Comparison of ENCODE assay signal across 13 mouse cellular contexts in the genomic region with DNA sequence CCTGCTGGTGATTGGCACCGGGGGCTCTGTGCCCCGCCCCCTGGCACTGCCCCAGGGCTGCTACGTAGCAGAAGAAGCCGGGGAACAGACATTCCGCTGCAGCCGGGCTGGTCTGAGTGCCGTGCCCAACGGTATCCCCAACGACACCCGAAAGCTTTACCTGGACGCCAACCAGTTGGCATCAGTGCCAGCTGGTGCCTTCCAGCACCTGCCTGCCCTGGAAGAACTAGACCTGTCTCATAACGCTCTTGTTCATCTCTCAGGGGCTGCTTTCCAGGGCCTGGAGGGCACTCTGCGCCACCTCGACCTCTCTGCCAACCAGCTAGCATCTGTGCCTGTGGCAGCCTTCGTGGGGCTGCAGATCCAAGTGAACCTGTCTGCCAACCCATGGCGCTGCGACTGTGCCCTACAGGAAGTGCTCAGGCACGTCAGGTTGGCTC. TPM values are rescaled to one million over a fixed set of nuclear protein-coding genes. Genes with fewer than 3 reads are reported as not detected.
DNase-seq lines count a peak whose midpoint lies in the region; ATAC-seq and TF ChIP-seq lines count a peak whose summit lies in the region.
"Had no signal": no experiment of that assay in that cellular context is flagged by ENCODE, and none has a peak within 500 bp of the region (broad histone marks: within the 10 kb centered on the region; RNA-seq: fewer than 3 reads in every experiment).

No protein-coding gene starts in this region.

- no peak overlapping the region for H3K4me2 ChIP-seq in lung, postnatal 0 days (replicated peaks; ENCODE audit: low read depth, low read length)
- H3K4me2 ChIP-seq in midbrain, postnatal 0 days (ENCODE audit: low read depth, low read length, poor library complexity, severe bottlenecking), result no peak overlapping the region

- H3K27me3 ChIP-seq in lung, postnatal 0 days (replicated peaks; ENCODE audit: insufficient read depth, low read length), result no peaks in the 10 kb centered on the region
- no peaks in the 10 kb centered on the region for H3K27me3 ChIP-seq in midbrain, postnatal 0 days (ENCODE audit: insufficient read depth, low read length)

- ATAC-seq in lung, postnatal 0 days, result no peak
- no peak for ATAC-seq in midbrain, postnatal 0 days (ENCODE audit: low FRiP score)

- H3K9ac ChIP-seq in lung, postnatal 0 days (replicated peaks; ENCODE audit: low read depth), result no peak overlapping the region
- no peak overlapping the region for H3K9ac ChIP-seq in midbrain, postnatal 0 days (replicated peaks; ENCODE audit: low read length, poor library complexity, severe bottlenecking)

- no peaks in the 10 kb centered on the region for H3K36me3 ChIP-seq in lung, postnatal 0 days (ENCODE audit: insufficient read depth, low read length)
- H3K36me3 ChIP-seq in midbrain, postnatal 0 days (ENCODE audit: insufficient read depth, low read length), result no peaks in the 10 kb centered on the region

- H3K4me3 ChIP-seq in lung, postnatal 0 days (ENCODE audit: low read depth, low read length), result no peak overlapping the region
- H3K4me3 ChIP-seq in midbrain, postnatal 0 days (ENCODE audit: low read depth, low read length), result no peak overlapping the region

- H3K9me3 ChIP-seq in lung, postnatal 0 days (ENCODE audit: low read length), result no peaks in the 10 kb centered on the region
- no peaks in the 10 kb centered on the region for H3K9me3 ChIP-seq in midbrain, postnatal 0 days (ENCODE audit: low read length)

- no peak overlapping the region for H3K27ac ChIP-seq in lung, postnatal 0 days (ENCODE audit: low read length)
- H3K27ac ChIP-seq in midbrain, postnatal 0 days (ENCODE audit: low read depth, low read length), result no peak overlapping the region

- intact Hi-C loops in heart, postnatal 10 days (cut with DNase I), result loop anchor here (5.0 kb wide), 1 partner anchor 257 kb away; no protein-coding TSS in a partner anchor

- no peak for TF ChIP-seq CTCF in lung, postnatal 0 days (IDR thresholded peaks at IDR 0.05)
- no peak for TF ChIP-seq CTCF in midbrain, postnatal 0 days (IDR thresholded peaks at IDR 0.05)

- 48% methylated on average over 18 of the region's 18 CpGs for WGBS in lung, postnatal 0 days
- WGBS in midbrain, postnatal 0 days, result 65% methylated on average over 18 of the region's 18 CpGs

- no peak for TF ChIP-seq EP300 in lung, postnatal 0 days (IDR thresholded peaks at IDR 0.05)

- peak; percentile 87 for DNase-seq in heart, adult 11 months
- no peak for DNase-seq in heart, postnatal 10 days
- peak; percentile 30 to 39 for DNase-seq in lung, adult 18-20 months
- DNase-seq in lung, postnatal 0 days (ENCODE audit: low spot score), result no peak
- peak; percentile 63 to 65 for DNase-seq in cerebellum, adult 18-20 months
- peak; percentile 39 for DNase-seq in heart, postnatal 4 days
- DNase-seq in retina, embryonic 14.5 days (ENCODE audit: low spot score), result no peak
- no peak for DNase-seq in midbrain, postnatal 0 days (ENCODE audit: low spot score)
- DNase-seq: layer of hippocampus, adult 9-11 months had no signal

- H3K4me1 ChIP-seq in lung, postnatal 0 days (ENCODE audit: insufficient read depth, low read depth, low read length), result 0 out of 2 replicates have a peak, but pooled peaks cover 2% of the 10 kb centered on the region
- no peaks in the 10 kb centered on the region for H3K4me1 ChIP-seq in midbrain, postnatal 0 days (ENCODE audit: insufficient read depth, low read length)

RNA-seq across cellular contexts. Expression of a gene that starts 0.8 kb away (rescaled TPM):
- not detected for total RNA-seq in heart, postnatal 10 days (2021)
- polyA plus RNA-seq in lung, postnatal 0 days (2015; fragmentation: Nextera tagmentation; extraction: Ambion mirVana), result not detected in 2 replicates
- not detected for total RNA-seq in heart, postnatal 4 days (2021)
- total RNA-seq in midbrain, postnatal 0 days (2014; rRNA removed), result not detected in 2 replicates
- polyA plus RNA-seq in midbrain, postnatal 0 days (2015; fragmentation: Nextera tagmentation; extraction: Ambion mirVana), result not detected in 2 replicates
- total RNA-seq: liver, adult 2 months had no signal
- polyA plus RNA-seq: embryonic facial prominence, embryonic 14.5 days; gonadal fat pad, adult 2 months; liver, adult 2 months; stomach, embryonic 16.5 days had no signal

RNA-seq across cellular contexts. Expression of a gene that starts 11.7 kb away (rescaled TPM):
- total RNA-seq in heart, postnatal 10 days (2021), result 10 to 100 TPM; 46.6 to 48.9 TPM
- polyA plus RNA-seq in lung, postnatal 0 days (2015; fragmentation: Nextera tagmentation; extraction: Ambion mirVana), result 43.7 and 45.3 TPM in 2 replicates
- total RNA-seq in heart, postnatal 4 days (2021), result 10 to 100 TPM; 36.5 to 41.5 TPM
- total RNA-seq in midbrain, postnatal 0 days (2014; rRNA removed), result 104 and 115 TPM in 2 replicates
- polyA plus RNA-seq in midbrain, postnatal 0 days (2015; fragmentation: Nextera tagmentation; extraction: Ambion mirVana), result 108 and 111 TPM in 2 replicates

RNA-seq across cellular contexts. Expression of a gene that starts 26.6 kb away (rescaled TPM):
- total RNA-seq in heart, postnatal 10 days (2021), result 10 to 100 TPM; 15.6 to 18.0 TPM
- 0.14 and 0.70 TPM in 2 replicates for polyA plus RNA-seq in lung, postnatal 0 days (2015; fragmentation: Nextera tagmentation; extraction: Ambion mirVana)
- total RNA-seq in heart, postnatal 4 days (2021), result 10 to 100 TPM; 29.2 to 29.5 TPM
- total RNA-seq in midbrain, postnatal 0 days (2014; rRNA removed), result not detected in 2 replicates
- 0.28 and 0.44 TPM in 2 replicates for polyA plus RNA-seq in midbrain, postnatal 0 days (2015; fragmentation: Nextera tagmentation; extraction: Ambion mirVana)
- total RNA-seq: liver, adult 2 months had no signal
- polyA plus RNA-seq: gonadal fat pad, adult 2 months; liver, adult 2 months had no signal

RNA-seq across cellular contexts. Expression of a gene that starts 27.3 kb away (rescaled TPM):
- total RNA-seq in heart, postnatal 10 days (2021), result 1 to 10 TPM; 4.0 to 5.3 TPM
- polyA plus RNA-seq in lung, postnatal 0 days (2015; fragmentation: Nextera tagmentation; extraction: Ambion mirVana), result not detected in 2 replicates
- total RNA-seq in heart, postnatal 4 days (2021), result 1 to 10 TPM; 3.2 to 5.2 TPM
- total RNA-seq in midbrain, postnatal 0 days (2014; rRNA removed), result not detected in 2 replicates
- not detected in 2 replicates for polyA plus RNA-seq in midbrain, postnatal 0 days (2015; fragmentation: Nextera tagmentation; extraction: Ambion mirVana)
- total RNA-seq: liver, adult 2 months had no signal
- polyA plus RNA-seq: embryonic facial prominence, embryonic 14.5 days; gonadal fat pad, adult 2 months; liver, adult 2 months; stomach, embryonic 16.5 days had no signal

RNA-seq across cellular contexts. Expression of a gene that starts 47.7 kb away (rescaled TPM):
- under 1 TPM; 0.24 to 0.30 TPM for total RNA-seq in heart, postnatal 10 days (2021)
- not detected in 2 replicates for polyA plus RNA-seq in lung, postnatal 0 days (2015; fragmentation: Nextera tagmentation; extraction: Ambion mirVana)
- total RNA-seq in heart, postnatal 4 days (2021), result not detected
- total RNA-seq in midbrain, postnatal 0 days (2014; rRNA removed), result not detected in 2 replicates
- 0.12 and 0.15 TPM in 2 replicates for polyA plus RNA-seq in midbrain, postnatal 0 days (2015; fragmentation: Nextera tagmentation; extraction: Ambion mirVana)
- total RNA-seq: liver, adult 2 months had no signal
- polyA plus RNA-seq: embryonic facial prominence, embryonic 14.5 days; gonadal fat pad, adult 2 months; liver, adult 2 months had no signal

Comparison
In these comparisons a context has a peak if more than half of its experiments do, and no peak if none do; other contexts are left out.
1. DNase-seq: peak in heart, adult 11 months (single experiment), lung, adult 18-20 months (2 of 2), cerebellum, adult 18-20 months (2 of 2) and heart, postnatal 4 days (single experiment); none in heart, postnatal 10 days (0 of 2), lung, postnatal 0 days (single experiment), retina, embryonic 14.5 days (single experiment) and midbrain, postnatal 0 days (single experiment).
2. RNA of a gene that starts 26.6 kb away (total RNA-seq): 29.2 to 29.5 TPM in heart, postnatal 4 days and 15.6 to 18.0 TPM in heart, postnatal 10 days; not detected in midbrain, postnatal 0 days; every median in the first group is over 10 times any median in the second.